Mouse (Mus musculus) spleen, postnatal 4 days (tissue): Measurements from ENCODE around the gene Il9r.

ENCODE experiments used
- DNase-seq, 2 experiments: peaks; one replicate each; pipeline ENCODE4 v3.0.0; 2022; ENCODE audit warnings: low spot score in 2 of 2

Gene Il9r

DNA sequence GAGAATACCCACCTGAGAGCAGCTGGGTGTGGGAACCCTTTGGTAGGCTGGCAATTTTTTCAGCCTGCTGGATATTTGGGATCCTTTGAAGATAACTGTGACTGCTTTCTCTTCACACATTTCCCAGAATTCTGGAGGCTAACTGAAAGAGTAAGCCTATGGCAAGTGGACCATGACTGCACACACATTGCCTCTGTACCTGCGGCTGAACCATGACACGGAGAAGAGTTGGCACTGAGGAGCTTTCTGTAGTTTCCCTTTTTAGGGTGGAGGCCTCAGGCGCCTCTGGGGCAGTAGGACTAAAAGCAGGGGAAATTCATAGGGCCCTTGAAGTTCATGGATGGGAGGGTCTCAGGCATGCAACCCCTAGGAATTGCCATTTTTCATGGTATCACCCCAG, 40.9 kb downstream of the Il9r start:
- no peak for DNase-seq

DNA sequence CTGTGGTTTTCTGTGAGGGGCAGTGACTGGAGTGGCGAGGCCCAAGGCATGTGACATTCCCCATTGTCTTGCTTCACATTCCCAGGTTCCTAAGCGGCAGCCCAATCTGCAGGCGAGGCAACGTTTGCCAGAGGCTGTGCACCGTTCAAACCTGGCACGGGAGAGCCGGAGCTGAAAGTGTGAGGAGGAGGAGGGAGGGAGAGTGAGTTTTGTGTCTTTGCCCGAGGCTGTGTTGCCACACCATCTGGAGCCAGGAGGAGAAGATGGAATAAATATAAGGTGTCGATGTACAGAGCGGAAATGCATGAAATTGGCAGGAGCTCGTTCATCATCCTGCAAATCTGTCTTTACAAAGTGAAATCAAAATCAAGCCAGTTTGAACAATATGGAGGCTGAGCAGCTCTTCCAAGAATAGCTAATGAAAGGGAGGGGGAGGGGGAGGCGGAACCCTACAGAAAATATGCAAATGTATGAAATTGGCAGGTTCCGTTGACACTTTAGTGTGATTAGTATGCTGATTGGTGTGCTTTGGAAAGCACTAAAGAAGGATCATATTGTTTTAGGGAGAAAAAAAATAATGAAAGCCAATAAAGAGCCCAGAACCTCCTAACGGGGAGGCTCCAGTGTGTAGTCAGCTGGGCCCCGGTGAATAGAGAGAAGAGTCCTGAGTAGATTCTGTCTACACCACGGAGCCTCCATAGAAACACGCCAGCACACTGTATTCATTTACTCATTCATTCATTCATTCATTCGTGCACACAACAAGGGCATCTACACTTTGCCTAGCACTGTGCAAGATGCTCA, 42.1 kb downstream of the Il9r start:
- no peak for DNase-seq

DNA sequence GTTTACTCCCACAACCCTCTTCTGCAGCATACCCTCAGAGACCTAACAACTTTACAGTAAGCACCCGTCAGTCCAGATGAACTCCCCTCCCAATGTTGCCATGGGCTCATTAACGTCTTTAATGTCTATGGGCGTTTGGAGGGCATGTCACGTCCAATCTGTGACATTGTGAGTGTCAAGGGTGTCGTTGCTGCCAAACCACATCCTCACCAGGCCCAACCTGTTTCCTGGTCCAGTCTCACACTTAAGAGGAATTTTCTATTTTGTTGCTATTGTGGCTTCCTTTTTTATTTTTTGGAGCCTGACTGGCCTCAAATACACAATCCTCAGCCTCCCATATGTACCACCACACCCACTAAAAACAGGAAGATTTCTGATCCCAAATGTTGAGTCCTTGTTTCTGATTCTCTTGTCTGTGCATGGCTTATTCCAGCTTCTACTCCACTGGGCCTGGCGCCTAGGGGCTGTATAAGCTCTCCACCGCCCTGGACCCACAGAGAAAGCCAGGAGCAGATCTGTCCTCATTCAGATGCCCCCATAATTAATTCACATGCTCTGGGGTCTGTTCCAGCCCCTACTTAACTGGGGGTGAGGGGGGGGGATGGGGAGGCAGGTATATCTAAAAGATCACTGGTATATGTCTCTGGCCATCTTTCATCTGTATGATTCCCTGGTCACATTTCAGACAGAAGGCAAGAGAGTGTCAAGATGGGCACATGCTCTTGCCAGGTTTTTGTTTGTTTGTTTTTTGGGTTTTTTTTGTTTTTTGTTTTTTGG, 43.0 kb downstream of the Il9r start:
- DNase-seq: no peak

DNA sequence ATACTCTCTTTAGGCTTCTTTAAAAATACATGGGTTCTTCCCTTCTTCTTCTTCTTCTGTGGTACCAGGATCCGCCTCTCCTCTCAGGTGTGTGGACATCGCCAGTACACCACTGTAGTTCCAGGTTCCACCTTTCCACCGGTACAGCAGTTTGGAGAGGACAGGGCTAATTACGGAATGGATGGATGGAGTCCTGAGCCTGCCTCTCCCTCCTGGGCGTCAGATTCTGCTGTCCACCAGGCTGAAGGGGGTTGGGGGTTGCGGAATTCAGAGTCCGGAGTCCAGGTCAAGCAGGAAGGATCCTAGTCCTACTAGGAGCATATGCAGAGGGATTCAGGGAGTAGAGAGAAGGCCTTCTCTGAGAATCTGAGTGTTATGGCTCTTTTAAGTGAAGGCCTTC, 46.9 kb downstream of the Il9r start:
- DNase-seq: no peak

DNA sequence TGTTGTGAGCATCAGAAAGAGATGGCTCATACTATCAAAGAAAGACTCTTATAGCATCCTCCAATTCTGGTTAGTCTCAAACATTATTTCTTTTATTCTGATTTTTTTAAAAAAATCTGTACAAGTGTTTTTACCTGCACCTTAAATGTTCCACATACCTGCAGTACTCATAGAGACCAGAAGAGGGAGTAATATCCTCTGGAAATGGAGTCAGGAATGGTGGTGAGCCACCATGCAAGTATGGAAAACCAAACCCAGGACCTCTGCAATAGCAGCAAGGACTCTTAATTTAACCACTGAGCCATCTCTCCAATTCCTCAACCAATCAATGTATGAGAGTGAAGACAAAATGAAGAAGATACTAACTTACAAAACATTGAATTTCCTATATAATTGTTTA, 47.3 kb downstream of the Il9r start:
- no peak for DNase-seq

DNA sequence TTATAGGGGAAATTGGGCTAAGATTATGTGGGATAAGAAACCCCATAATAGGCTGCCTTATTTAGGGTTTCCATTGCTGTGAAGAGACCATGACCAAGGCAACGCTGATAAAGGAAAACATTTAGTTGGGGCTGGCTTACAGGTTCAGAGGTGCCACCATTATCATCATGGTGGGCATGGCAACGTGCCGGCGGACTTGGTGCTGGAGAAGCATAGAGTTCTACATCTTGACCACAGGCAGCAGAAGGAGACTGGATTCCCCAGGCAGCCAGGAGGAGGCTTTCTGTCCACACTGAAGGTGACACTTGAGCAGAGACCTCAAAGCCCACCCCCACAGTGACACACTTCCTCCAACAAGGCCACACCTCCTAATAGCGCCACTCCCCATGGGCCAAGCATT, 48.8 kb downstream of the Il9r start:
- DNase-seq: no peak

DNA sequence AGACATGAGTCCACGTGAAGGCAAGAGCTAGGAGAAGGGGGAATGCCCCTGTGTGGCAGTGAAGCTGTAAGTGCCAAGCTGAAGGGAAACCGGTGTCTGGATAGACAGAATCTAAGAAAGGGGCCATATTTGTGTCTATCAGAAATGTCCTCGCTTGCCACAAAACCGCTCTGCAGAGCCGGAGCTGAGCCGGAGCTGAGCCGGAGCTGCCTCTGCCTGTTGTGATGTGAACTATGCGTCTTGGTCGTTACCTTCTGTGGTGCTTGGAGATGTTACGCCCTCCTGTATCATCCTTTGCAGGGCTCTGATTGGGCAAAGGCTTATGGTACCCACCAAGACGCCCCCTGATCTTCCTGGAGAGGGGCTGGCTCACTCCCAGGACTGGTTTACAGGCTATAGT, 50.5 kb downstream of the Il9r start:
- no peak for DNase-seq

DNA sequence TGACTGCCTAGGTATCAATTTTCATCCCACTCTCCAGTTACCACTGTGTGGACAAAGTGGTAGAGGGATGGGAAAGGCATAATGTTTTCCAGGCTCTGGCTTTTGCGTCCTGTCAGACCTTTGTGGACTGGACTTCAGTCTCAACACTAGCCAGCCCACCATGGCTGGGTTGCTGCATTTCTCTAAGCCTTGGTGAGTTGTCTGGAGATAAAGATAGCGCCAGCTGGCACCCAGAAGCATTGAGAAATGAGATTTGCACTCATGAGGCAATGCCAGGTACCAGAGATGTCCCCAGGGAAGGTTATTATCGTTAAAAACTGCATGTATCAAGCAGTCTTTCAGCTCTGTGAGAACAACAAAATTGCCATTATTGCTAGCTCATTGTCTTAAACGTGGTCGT, 57.3 kb downstream of the Il9r start:
- no peak for DNase-seq

DNA sequence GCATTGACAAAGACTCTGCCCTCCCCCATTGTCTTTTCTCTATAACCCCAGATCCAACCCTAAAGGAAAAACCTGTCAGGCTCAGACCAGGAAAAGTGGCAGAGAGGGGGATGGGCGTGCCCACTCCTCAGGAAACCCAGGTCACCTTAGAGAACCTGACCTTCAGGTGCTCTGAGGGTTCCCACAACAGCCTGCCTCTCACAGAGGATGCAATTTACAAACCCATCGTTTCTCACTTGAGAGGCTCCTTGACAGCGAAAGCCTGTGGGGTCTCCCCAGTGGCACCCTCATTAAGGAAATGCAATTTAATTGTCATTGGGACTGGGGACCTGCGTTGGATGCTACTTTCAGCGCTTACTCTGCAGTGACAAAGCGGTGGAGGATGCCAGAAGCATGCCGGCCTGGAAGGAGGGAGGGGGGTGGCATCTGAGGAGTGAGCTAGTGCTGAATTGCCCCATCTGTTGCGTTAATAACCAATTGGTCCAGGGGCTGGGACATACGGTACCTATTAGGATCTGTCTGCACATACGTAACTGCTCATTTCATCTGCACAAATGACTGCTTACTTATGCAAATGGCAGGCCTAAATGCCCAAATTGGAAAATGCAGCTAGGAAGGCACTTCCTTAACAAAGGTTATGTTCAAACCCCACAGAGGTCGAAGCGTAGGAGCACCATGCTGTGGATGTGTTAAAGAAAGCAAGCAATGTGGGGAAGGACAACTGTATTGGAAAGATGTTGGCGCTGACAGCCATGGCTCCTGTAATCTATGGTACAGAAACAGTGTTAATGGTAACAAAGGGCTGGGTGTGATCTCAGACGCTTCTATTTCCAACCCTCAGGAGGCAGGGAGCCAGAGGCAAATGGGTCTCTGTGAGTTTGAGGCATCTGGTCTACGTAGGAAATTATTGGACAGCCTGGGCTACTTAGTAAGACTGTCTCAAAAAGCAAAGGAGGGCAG, 58.2 kb downstream of the Il9r start:
- no peak for DNase-seq

DNA sequence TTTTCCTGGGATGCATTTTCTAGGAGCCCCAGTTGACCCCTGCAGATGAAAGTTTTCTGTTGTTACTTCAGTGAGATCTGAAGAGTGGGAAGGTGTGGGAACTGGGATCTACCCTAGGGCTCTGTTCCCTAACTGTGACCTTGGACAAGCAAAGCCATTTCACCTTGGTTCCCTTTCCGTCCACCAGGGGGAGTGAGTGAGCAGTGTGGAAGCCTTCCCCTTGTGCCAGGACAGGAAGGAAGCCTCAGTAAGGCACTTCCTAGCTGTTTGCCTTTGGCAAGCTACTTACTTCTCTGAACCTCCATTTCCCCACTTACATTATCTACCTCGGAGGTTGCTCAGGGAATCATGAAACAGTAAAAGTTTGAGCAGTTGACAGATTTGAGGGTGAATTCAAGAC, 59.0 kb downstream of the Il9r start:
- peak; percentile 66 to 91 for DNase-seq

DNA sequence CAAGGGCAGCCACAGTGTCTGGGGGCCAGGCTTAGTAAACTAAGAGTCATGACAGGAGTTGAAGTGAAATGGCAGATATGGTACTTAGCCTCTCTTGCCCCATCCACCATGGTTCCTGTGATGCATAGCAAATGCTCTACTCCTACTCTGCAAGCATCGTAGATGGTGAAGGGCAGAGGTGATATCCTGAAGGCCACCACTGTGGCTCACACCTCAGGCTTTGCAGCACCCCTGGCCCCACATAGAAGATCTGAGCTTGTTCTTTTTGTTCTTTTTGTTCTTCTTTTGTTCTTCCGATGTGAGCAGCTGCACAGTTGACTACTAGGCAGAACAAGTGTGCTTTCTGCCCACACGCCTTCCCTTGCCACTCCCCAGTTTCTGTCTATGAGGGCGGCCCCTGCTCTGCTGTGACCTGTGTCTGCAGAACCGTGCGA, 60.5 kb downstream of the Il9r start:
- no peak for DNase-seq

DNA sequence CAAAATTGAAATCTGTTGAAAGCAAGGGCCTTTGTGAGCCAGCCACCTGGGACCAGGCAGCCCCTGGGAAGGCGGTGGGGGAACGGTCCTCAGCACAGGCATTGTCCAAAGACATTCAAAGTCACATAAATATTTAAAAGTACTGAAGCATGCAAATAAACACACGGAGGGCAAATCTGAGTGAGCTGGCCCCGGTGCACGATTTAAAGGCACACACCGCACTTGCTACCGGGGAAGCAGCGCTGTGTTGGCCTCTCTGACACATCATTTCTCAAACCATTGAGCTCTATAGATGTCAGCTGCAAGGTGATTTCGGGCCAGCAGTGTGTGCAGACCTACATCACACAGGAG, 61.5 kb downstream of the Il9r start:
- DNase-seq: no peak

DNA sequence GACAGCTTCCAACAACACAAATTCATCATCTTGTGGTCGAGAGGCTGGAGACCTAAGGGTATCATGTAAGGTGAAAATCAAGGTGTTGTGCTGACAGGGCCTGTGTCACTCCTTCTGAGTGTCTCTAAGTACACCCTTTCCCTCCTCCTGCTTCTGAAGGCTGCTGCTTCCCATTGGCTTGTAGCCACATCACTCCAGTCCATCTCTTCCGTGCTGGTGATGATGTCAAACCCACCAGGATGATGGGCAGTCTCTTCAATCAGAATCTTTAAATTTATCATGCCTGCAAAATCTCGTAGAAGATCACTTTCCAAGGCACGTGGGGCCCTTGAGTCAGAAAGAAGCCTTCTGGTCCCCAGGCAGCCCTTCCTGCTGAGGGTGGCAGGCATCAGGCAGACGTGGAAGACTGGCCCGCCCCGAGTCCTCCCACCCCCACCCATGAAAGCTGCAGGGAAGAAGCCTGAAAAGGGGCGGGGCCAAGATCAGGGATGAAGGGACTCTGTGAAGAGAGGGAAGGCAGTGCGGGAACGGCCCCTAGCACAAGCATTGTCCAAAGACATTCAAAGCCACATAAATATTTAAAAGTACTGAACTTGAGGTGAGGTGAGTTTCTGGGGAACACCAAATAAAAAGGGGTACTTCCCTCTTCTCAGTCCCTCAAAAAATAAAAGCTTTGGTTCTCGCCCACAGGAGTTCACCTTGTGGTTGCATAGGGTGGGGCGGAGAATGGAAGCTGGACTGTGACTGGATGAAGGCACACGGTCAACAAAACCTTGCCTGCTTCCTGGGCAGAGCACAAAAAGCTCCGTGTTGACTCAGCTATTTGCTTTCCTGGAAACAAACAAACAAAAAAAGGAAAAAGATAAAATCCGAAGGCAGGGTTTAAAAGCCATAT, 62.1 kb downstream of the Il9r start:
- DNase-seq: no peak
